Mouse (Mus musculus): ENCODE measurements around the gene Cnot10.

Gene Cnot10

DNA sequence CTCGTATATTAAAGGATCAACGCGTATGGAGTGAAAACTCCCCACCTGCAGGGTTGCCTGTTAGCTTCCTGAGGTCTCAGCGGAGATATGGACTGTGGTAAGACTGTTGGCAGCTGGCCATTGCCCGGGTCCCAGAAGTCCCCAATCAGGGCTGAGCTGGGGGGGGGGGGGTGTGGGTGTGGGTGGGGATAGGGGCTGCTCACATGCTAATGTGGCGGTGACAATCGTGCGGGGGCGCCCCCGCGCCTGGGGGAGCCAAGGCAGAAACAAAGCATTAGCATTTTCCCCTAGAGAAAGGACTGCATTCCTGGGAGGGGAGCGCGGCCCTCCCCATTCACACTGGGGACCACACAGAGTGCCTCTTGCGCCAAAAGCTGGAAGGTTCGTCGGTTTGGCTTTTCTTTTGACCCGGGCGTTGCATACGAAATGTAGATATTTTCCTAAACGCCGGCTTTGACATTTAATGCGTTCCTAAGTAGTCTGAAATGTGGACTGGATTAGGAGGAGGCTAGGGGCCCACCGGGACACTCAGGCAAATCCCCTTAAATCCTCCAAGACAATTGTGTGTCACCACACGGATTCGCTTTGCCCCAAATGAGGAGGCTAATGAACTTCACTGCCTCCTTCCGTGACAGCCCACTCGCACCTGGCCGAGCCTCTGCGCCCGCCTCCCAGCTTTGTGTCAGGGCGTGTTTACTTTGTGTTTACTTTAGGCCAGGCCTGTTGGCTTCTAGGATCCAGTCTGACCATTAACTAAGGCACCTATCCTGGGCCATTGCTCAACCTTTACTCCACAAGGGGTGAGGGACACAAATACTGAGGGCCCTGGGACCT lies 55.6 kb downstream of the Cnot10 start:
- in situ Hi-C loops (cut with MboI, MseI), result loop anchor here (5.0 kb wide), 2 partner anchors 82 to 177 kb away; partner anchors contain the start of gene Ccr4

DNA sequence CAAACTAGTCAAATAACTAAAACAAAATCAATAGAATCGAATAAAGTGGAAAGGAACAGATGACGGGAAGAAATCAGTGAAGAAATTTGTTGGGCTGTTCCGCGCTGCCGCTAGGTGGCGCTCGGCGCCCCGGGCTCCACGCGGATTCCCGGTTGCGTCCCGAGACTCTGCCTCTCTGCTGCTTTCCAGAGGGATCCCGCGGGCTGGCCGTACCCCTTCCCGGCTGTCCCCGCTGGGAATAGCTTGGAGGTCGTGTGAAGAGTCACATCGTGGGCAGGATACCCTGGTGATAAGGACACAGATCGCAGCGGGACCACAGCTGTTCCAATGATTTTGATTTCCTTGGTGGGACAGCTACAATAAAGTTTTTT lies 56.2 kb downstream of the Cnot10 start:
- in situ Hi-C loops (cut with MboI, MseI), result loop anchor here (5.0 kb wide), 2 partner anchors 81 to 176 kb away; partner anchors contain the start of gene Ccr4

DNA sequence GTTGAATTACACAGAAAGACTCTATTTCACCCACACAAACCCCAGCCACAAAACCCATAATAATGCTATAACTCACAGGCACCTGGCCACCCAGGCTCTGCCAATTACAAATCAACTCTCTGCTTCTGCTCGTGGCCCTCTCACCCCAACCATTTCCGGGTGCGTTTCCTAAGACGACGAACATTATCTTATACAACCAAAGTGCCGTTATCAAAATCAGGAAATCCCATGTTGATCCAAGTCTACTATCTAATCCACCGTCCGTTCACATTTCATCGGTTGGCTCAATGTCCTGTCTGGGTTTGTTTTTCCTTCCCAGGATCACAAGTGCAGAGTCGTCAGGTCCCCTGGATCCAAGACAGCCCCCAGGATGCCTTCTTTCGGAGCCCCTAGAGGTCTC lies 61.3 kb downstream of the Cnot10 start:
- in situ Hi-C loops (cut with MboI, MseI), result no loop called here

DNA sequence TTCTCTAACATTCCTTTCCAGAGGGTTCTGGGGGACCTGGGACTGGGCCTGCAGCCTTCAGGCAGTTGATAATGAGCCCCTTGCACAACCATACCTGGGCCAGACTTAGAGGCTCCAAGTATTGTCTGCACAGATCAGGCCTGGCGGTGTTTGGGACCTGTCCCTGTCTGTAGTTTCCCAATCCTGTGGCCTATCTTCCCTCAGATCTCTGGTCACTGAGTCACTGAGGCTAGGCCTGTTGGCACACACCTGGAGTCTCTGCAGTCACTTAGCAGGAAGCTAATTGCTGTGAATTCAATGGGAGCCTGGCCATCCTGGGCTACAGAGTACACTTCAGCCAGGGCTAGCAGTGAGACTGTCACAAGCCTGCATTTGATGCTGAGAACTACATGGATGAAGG lies 64.0 kb downstream of the Cnot10 start:
- in situ Hi-C loops (cut with MboI, MseI), result no loop called here

DNA sequence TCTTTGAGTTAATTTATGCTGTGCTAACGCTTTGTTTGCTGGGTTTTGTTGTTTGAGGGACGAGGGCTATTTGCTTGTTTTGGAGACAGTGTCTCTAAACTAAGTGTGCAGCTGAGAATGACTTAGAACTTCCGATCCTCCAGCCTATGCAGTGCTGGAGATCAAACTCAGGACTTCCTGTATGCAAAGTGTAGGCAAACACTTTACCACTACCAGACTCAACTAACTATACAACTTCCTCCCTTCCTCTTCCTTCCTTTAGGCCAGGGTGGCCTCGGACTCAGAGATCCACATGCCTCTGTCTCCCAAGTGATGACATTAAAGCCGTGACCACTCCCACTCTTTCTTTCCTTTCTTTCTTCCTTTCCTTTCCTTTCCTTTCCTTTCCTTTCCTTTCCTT lies 66.5 kb downstream of the Cnot10 start:
- in situ Hi-C loops (cut with MboI, MseI), result no loop called here

DNA sequence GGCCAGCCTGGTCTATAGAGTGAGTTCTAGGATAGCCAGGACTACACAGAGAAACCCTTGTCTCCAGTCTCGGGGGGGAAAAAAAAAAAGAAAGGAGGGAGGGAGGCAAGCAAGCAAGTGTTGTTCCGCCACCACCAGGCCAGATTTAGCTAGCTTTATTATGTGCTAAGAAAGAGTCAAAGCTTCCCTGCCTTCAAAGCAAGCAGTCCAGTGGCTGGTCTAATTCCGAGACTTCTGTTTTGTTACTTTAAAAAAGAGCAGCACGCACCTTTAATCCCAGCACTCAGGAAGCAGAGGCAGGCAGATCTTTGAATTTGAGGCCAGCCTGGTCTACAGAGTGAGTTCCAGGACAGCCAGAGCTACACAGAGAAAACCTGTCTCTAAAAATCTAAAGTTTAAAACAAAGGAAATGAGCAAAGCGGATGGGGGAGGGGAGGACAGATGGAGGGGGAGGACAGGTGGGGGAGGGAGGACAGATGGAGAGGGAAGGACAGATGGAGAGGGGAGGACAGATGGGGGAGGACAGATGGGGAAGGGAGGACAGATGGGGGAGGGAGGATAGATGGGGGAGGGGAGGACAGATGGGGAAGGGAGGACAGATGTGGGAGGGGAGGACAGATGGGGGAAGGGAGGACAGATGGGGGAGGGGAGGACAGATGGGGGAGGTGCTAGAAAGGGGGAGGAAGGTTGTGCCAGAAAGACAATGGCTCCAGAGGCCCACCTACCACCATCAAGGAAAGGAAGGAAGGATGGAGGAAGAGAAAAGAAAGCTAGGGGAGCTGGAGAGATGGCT lies 71.1 kb downstream of the Cnot10 start:
- in situ Hi-C loops (cut with MboI, MseI), result no loop called here

DNA sequence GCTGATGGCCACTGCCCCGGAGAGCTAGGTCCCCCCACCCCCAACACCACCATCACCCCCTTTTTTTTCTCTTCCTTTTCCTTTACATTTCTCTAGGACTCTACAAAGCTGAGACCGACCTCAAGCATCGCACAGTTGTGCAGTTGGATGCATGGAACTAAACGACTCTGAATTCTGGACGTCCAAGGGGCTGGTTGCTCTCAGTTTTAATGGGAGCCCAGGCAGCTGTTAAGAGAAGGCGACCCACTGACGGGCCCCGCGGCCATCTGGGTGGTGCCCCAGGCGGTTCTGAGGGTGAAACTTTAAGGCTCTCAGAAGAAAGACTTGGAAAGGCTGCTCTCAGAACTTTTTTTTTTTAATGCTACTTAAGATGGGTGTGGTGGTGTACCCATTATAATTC lies 75.3 kb downstream of the Cnot10 start:
- in situ Hi-C loops (cut with MboI, MseI), result no loop called here

DNA sequence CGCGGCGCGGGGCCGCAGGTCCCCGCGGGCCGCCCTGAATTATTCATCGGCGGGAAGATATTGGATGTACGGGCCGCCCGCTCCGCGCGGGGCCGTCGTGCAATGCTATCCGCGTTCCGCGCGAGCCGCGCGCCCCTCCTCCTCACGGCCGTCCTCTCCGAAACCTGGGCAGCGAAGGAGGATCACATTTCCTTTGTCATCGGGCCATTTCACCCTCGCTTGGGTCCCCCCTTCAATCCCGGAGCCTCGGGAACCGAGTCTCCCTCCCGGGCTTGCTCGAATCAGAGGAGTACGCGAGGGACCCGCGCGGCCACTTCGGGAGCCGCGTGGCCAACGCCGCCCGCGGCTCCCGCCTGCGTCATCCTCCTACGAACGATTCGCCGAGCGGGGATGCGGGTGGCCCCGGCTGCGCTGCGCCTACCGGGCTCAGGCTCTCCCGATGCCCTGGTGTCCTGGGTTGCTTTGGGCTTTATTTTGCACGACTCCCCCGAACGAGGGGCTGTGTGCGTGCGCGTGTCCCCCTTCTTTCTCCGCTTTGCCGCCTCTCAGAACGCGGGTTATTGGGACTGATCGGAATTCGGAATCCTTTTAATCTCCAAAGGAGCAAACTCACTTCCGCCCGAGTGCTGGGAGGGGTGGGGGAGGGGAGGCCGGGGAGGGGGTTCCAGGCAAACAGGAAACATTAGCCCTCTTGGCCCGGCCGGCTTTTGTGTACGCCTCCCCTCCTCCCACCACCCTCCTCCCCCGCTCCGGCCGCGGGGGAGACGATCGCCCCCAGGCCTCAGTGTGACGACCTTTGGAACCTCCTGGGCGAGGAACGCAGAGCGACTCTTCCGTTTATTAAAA lies 76.0 kb downstream of the Cnot10 start, which contains the start of gene Trim71:
Gene Trim71 (minus strand): TSS at position 609 of the 846 bp plus-strand sequence.
- in situ Hi-C loops (cut with MboI, MseI), result no loop called here

DNA sequence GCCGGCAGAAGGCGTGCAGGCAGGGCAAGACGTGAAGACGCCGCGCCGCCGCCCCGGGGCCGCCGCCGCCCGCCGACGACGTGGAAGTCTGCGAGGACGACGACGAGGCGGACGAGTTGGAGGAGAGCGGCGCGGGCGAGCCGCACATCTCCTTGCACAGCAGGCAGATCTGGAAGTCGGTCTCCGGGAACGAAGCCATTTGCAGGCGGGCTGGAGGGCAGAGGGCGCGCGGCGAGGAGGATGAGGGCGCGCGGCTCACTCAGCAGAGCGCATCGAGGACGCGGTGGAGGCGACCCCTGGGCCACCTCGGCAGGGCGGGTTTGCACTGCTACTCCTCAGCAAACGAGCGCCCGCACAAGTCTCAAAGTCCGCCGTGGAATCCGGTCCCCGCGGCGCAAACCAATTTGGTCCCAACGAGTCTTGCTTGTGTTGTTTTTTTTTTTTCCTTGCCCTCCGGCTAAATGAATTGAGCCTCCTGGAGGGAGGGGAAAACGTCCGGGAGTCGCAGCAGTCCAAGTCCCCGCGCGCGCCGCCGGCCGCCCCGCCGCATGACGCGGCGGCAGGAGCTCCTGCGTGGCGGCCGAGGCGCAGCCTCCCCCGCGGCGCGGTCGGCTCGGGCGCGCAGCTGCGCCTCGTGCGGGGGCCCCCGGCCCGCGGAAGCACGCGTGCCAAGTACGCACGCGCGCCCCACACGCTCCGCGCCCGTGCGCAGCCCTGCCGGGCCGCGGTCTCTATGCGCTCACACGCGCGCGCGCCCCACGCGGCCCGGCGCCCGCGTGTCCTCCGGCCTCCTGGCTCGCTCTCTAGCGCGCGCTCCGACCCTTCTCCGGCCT lies 76.8 kb downstream of the Cnot10 start:
- in situ Hi-C loops (cut with MboI, MseI), result no loop called here

DNA sequence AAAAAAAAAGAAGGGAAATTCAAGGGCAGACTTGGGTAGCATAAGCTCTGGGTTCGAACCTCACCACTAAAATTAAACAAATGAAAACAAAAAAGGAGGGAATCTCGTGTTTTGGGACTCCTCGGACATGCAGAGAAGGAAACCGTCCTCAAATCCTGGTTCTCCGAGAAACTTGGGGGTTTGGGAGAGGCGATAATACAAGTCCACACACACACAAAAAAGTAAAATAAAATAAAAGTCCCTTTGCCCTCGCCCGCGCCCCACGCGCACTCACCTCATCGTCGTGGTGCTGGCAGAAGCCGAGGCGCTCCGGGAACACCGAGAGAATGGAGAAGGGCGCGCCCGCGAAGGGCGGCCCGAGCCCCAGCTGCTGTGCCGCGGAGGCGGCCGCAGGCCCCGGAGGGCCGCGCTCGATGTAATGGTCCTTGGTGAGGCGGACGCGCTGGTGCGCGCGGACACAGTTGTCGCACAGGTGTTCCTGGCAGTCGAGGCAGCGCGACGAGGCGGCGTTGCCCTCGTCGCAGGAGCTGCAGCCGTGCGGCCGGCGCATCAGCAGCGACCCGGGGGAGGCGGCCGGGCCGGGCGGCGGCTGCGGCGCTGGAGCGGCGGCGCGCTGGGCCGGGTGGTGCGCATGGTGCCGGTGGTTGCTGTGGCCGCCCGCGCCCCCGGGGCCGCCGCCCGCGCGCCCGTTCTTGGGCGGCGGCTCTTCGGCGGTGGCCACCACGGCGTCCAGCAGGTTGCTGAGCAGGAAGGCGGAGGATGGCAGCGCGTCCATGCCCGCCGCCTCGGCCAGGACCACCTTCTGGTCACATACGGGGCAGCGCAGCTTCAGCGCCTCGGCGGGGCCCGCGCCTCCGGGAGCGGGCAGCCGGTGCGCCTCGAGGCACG lies 77.7 kb downstream of the Cnot10 start:
- in situ Hi-C loops (cut with MboI, MseI), result no loop called here

DNA sequence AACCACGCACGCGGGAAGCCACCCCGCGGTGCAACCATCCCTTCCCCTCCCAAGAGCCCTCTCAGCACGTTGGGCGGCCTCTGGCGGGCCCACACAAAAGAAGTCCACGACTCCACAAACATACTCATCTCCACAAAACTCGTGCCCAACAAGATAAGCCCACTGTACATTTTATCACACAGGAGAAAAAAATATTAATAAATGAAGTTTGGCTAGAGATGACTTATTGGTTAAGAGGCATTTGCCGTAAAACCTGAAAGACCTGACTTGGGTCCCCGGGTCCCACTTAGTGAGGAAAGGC lies 78.4 kb downstream of the Cnot10 start:
- in situ Hi-C loops (cut with MboI, MseI), result no loop called here

DNA sequence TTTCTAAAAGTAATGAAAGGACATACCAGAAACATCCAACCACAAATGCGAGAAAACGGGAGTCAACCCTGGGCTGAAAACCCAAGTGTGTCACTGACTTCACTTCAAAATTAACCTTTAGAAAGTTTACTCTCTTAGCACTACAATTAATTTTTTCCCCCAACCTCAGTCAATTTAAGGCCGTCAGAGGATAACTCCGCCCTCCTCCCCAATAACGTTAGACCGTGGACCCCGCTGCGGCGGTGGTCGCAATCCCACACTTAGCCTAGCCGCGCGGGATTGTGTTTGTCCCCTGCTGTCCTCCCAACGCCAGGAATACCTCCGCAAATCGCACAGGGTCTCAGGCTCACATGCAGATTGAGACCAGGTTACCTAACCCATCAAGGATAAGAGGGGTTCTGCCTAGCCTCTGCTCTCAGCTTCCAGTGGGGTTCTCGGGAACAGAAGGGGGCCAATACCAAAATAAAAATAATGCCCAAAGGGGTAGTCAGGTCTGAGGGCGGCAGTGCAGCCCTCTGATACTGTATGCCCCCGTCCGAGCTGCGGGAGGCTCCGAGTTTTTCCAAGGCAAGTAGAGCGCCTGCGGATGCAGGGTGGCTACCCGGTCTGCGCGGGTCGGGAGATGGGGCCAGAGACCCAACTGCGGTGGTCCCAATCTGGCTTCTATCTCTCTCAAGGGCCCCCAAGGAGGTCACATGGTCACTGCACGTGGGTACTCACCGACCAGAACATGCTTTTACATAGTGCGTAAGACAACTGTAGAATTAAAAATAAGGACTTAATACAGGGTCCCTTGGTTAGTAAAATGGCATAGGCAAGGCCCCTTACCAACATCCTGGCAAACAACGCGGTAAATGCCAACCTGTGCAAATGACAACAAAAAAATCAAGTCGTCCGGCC lies 79.0 kb downstream of the Cnot10 start:
- in situ Hi-C loops (cut with MboI, MseI), result no loop called here

DNA sequence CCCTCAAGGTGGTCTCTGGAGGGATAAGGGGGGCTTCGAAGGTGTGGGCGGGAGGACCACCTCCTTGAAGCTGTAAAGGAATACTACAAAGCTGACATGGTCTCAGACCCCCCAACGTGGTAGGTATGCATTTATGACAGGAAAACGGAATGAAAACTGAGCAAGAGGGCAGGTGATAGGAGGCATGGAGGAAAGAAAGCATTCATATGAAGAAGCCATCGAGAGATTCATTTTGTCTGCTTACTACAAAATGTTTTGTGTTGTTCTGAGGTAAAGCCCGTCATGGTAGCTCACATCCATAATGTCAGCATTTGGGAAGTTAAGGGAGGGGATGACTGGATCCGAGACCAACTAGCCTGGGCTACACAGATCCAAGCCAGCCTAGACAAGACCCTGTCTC lies 79.8 kb downstream of the Cnot10 start:
- in situ Hi-C loops (cut with MboI, MseI), result no loop called here

DNA sequence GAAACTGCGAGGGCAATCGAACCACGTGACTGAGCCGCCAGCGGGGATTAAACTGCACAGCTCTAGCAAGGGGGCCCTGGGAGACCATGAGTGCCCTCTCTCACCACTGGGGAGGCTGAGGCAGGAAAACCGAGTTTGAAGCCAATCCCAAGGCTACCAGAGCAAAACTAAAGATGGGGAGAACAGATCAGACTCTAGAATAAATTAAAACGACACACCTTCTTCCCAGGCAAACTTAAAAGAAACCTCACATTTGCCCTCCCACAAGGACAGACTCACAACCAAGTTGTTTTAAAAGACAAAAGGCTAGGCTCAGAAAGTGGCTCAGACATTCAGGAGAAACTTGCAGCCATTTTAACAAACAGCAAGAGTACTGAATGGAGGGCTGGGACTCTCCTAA lies 82.9 kb downstream of the Cnot10 start:
- in situ Hi-C loops (cut with MboI, MseI), result no loop called here

DNA sequence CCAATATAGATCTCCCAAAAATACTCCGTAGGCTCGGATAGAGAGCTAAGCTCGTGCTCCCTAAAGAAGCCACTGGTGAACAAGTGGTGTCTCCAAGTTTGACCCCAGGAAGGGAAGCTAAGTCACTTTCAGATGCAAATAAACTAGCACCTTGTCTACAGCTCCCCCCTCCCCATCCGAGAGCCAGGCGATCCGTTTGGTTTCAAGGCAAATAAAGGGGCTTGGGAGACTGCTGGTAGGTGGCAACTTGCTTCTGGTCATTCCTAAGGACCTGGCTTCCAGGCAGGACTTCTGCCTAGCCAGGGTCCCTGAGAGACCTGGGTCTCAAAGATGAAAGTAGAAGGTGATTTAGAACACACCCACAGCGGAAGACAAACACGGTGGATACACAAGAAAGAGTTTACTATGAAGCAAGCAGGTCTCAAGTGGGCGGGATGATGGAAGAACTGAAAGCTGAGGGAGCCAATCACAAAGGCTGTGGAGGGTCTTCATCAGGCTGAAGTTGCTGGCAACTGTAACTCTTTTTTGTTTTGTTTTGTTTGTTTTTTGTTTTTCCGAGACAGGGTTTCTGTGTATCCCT lies 83.6 kb downstream of the Cnot10 start:
- in situ Hi-C loops (cut with MboI, MseI), result no loop called here

DNA sequence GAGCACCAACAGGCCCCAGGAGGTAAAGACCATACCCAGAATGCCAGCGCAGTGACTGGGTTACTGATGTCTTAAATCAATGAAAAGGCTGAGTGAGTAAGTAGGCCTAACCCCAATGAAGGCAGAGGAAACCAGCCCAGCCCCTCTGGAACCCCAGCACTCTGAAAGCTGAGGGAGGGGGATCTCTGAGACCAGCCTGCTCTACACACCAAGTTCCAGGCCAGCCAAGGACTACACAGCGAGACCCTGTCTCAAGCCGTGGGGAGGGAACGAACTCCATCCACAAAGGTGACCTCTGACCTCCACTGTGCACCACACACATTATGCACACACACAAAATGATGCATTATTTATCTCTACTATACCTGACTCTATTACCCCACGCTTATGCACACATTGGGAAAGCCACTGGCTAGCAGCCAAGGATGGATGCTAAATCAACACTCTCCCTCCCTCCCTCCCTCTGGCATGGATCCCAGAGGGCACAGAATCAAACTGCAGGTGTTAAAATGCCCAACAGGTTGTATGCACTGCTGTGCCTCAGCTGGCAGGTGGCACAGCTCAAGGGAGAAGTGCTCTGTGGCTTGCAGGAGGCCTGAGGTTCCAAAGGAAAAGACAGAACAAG lies 85.5 kb downstream of the Cnot10 start:
- in situ Hi-C loops (cut with MboI, MseI), result no loop called here

DNA sequence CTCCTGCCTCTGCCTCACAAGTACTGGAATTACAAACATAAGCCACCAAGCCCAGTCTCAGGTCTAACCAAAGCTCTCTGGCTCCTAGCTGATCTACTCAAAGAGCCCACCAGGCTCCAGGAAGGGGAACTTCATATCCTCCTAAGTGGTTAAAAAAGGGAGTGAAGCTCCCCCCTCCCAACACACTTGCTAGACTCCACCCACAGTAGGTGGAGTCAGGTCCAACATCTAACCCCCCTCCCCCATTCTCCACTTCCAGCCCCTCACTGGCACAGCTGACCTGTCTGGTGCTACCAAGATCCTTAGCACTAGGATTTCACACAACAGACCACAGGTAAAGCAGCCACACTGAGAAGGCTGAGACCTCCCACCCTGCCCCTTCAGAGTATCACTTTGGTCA lies 86.2 kb downstream of the Cnot10 start:
- in situ Hi-C loops (cut with MboI, MseI), result no loop called here

DNA sequence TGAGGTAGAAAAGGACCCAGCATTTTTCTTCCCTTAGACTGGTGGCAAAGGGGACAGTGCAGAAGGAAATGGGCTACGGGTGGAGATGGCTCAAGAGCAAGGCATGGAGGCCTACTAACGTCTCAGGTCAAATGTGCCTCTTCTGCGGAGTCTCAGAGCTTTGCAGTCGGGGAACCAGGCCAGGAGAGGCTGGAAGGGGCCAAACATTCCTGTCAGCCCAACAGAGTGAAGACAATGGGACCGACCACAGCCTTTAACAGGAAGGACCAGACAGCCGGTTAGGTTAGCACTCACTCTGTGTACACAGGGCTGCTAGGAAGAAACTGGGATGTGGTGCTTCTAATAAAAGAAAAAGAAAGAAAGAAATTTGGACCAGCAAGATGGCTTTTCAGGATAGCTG lies 90.0 kb downstream of the Cnot10 start:
- in situ Hi-C loops (cut with MboI, MseI), result no loop called here
